ENCODE assay signal across 19 mouse cellular contexts in the genomic region with DNA sequence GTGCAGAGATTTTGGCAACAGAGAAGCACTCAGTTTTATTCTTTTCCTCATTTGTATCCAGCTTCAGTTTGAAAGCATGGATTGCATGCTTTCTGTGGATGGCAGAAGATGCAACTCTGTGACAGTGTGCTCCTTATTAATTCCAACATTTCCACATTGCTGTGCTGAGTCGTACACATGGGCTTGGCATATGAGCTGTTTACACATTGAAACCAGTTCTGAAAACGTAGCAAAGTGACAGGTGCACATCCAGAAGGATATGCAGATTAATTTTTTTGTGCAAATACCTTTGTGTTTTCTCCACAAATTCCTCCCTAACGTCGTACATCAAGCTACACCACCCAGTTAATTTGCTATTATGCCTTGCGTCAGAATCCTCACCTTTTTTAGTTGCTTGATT. TPM values are rescaled to one million over a fixed set of nuclear protein-coding genes. Genes with fewer than 3 reads are reported as not detected.
"Had no signal": no experiment of that assay in that cellular context is flagged by ENCODE, and none has a peak within 500 bp of the region (broad histone marks: within the 10 kb centered on the region; RNA-seq: fewer than 3 reads in every experiment).

No protein-coding gene starts in this region.

- H3K9ac ChIP-seq: lung, embryonic 15.5 days; midbrain, embryonic 13.5 days; midbrain, embryonic 15.5 days; neural tube, embryonic 12.5 days; stomach, embryonic 15.5 days had no signal

- H3K4me2 ChIP-seq: lung, embryonic 15.5 days; midbrain, embryonic 11.5 days; midbrain, embryonic 13.5 days; midbrain, embryonic 15.5 days; neural tube, embryonic 12.5 days; stomach, embryonic 15.5 days had no signal

- ATAC-seq: lung, postnatal 0 days; midbrain, embryonic 13.5 days; midbrain, embryonic 15.5 days had no signal

- H3K27me3 ChIP-seq: lung, embryonic 15.5 days; megakaryocyte, embryonic 14.5 days; midbrain, embryonic 13.5 days; midbrain, embryonic 15.5 days; neural tube, embryonic 12.5 days; stomach, embryonic 15.5 days had no signal

- H3K9me3 ChIP-seq: lung, embryonic 15.5 days; megakaryocyte, embryonic 14.5 days; midbrain, embryonic 13.5 days; midbrain, embryonic 15.5 days; neural tube, embryonic 12.5 days; stomach, embryonic 15.5 days had no signal

- H3K36me3 ChIP-seq: lung, embryonic 15.5 days; midbrain, embryonic 13.5 days; midbrain, embryonic 15.5 days; neural tube, embryonic 12.5 days; stomach, embryonic 15.5 days had no signal

- DNase-seq: lung, adult 2 months; lung, postnatal 14 days; lung, postnatal 36 days; right cerebral cortex, postnatal 14 days; thymus, postnatal 14 days; thymus, postnatal 36 days had no signal

- H3K4me3 ChIP-seq: lung, embryonic 15.5 days; megakaryocyte, embryonic 14.5 days; midbrain, embryonic 13.5 days; midbrain, embryonic 15.5 days; neural tube, embryonic 12.5 days; stomach, embryonic 15.5 days had no signal

- H3K4me1 ChIP-seq: lung, embryonic 15.5 days; megakaryocyte, embryonic 14.5 days; midbrain, embryonic 13.5 days; midbrain, embryonic 15.5 days; neural tube, embryonic 12.5 days; stomach, embryonic 15.5 days had no signal

- H3K27ac ChIP-seq: lung, embryonic 15.5 days; macrophage; midbrain, embryonic 13.5 days; midbrain, embryonic 15.5 days; neural tube, embryonic 12.5 days; stomach, embryonic 15.5 days; stomach, postnatal 0 days had no signal

RNA-seq across cellular contexts. Expression of a gene that starts 8.1 kb away (rescaled TPM):
- total RNA-seq: megakaryocyte progenitor cell, adult 5-6 weeks; monocyte, adult 5-6 weeks had no signal
- polyA plus RNA-seq: macrophage; spleen, adult 2 months had no signal
